In genomic region chr2:173771706-173772105, GRCm38 (mm10) we compare ENCODE assay signal across 13 mouse cellular contexts. TPM values are rescaled to one million over a fixed set of nuclear protein-coding genes. Genes with fewer than 3 reads are reported as not detected.
DNase-seq lines count a peak whose midpoint lies in the region; ATAC-seq and TF ChIP-seq lines count a peak whose summit lies in the region.
"Had no signal": no experiment of that assay in that cellular context is flagged by ENCODE, and none has a peak within 500 bp of the region (broad histone marks: within the 10 kb centered on the region; RNA-seq: fewer than 3 reads in every experiment).

No protein-coding gene starts in this region.

- H3K4me2 ChIP-seq in hindbrain, embryonic 14.5 days (replicated peaks): no peak overlapping the region
- no peak overlapping the region for H3K4me2 ChIP-seq in midbrain, embryonic 13.5 days (replicated peaks)
- H3K4me2 ChIP-seq: neural tube, embryonic 12.5 days had no signal

- 0 out of 2 replicates have a peak overlapping the region, but pooled peaks have one; percentile 26 for H3K27ac ChIP-seq in hindbrain, embryonic 14.5 days
- peak overlapping the region; percentile 51; the same call in 1 of the 2 replicates for H3K27ac ChIP-seq in midbrain, embryonic 13.5 days
- H3K27ac ChIP-seq: neural tube, embryonic 12.5 days had no signal

- H3K36me3 ChIP-seq in hindbrain, embryonic 14.5 days (replicated peaks; ENCODE audit: control insufficient read depth, insufficient read depth): 0 out of 2 replicates have a peak, but pooled peaks cover 3% of the 10 kb centered on the region
- peaks cover 7% of the 10 kb centered on the region; the same call in 1 of the 2 replicates for H3K36me3 ChIP-seq in midbrain, embryonic 13.5 days
- H3K36me3 ChIP-seq: neural tube, embryonic 12.5 days had no signal

- DNase-seq in kidney, postnatal 36 days: peak; percentile 31 to 36
- DNase-seq in kidney, adult 8-10 months: no peak
- DNase-seq in brain, embryonic 14.5 days (ENCODE audit: low read depth): peak; percentile 42
- DNase-seq in hindbrain, embryonic 14.5 days (ENCODE audit: low spot score): no peak
- DNase-seq in thymus, postnatal 14 days: no peak
- DNase-seq in frontal cortex, postnatal 14 days (ENCODE audit: low spot score in 2 of 2): no peak
- DNase-seq: adrenal gland, adult 8-10 months; cerebellum, adult 8-10 months; gastrocnemius, postnatal 10 days; liver, postnatal 0 days had no signal

- 37% methylated on average over 8 of the region's 8 CpGs for WGBS in hindbrain, embryonic 14.5 days
- 41% methylated on average over 8 of the region's 8 CpGs for WGBS in midbrain, embryonic 13.5 days

- TF ChIP-seq CTCF in brain, embryonic 14.5 days (IDR thresholded peaks at IDR 0.05; ENCODE audit: borderline replicate concordance, extremely low read depth, insufficient read depth, insufficient read length): no peak

- peaks cover 54% of the 10 kb centered on the region for H3K4me1 ChIP-seq in hindbrain, embryonic 14.5 days (replicated peaks; ENCODE audit: control insufficient read depth, insufficient read depth, low read length)
- peaks cover 82% of the 10 kb centered on the region for H3K4me1 ChIP-seq in midbrain, embryonic 13.5 days (replicated peaks)

- no peak overlapping the region for H3K9ac ChIP-seq in hindbrain, embryonic 14.5 days
- H3K9ac ChIP-seq in midbrain, embryonic 13.5 days (replicated peaks): no peak overlapping the region
- H3K9ac ChIP-seq: liver, postnatal 0 days; neural tube, embryonic 12.5 days had no signal

- no peak for TF ChIP-seq POLR2A in brain, embryonic 14.5 days (IDR thresholded peaks at IDR 0.05; ENCODE audit: borderline replicate concordance, extremely low read depth, insufficient read depth, insufficient read length, poor library complexity, severe bottlenecking)

- no peak for ATAC-seq in hindbrain, embryonic 14.5 days (ENCODE audit: low FRiP score)
- no peak; the same call in 1 of the 2 replicates for ATAC-seq in midbrain, embryonic 13.5 days
- ATAC-seq: liver, postnatal 0 days had no signal

- H3K9me3 ChIP-seq in hindbrain, embryonic 14.5 days (ENCODE audit: control insufficient read depth, low read length): no peaks in the 10 kb centered on the region
- no peaks in the 10 kb centered on the region for H3K9me3 ChIP-seq in midbrain, embryonic 13.5 days
- H3K9me3 ChIP-seq: neural tube, embryonic 12.5 days had no signal

- H3K4me3 ChIP-seq in hindbrain, embryonic 14.5 days (replicated peaks; ENCODE audit: low read length): no peak overlapping the region
- H3K4me3 ChIP-seq in midbrain, embryonic 13.5 days (replicated peaks): no peak overlapping the region
- H3K4me3 ChIP-seq: neural tube, embryonic 12.5 days had no signal

- no peaks in the 10 kb centered on the region for H3K27me3 ChIP-seq in hindbrain, embryonic 14.5 days (ENCODE audit: control insufficient read depth, insufficient read depth, low read length)
- H3K27me3 ChIP-seq in midbrain, embryonic 13.5 days: no peaks in the 10 kb centered on the region
- H3K27me3 ChIP-seq: neural tube, embryonic 12.5 days had no signal

RNA-seq across cellular contexts. Expression of gene Vapb, which starts 34.4 kb away (rescaled TPM):
- 23.9 and 42.5 TPM in 2 replicates for polyA plus RNA-seq in brain, embryonic 14.5 days (2012; rRNA removed)
- 14.1 and 19.1 TPM in 2 replicates for polyA plus RNA-seq in hindbrain, embryonic 14.5 days (2014; fragmentation: Nextera tagmentation; extraction: Ambion mirVana)
- 12.3 and 13.8 TPM in 2 replicates for polyA plus RNA-seq in midbrain, embryonic 13.5 days (2015; fragmentation: Nextera tagmentation; extraction: Ambion mirVana)

RNA-seq across cellular contexts. Expression of gene 1700010B08Rik, which starts 52.5 kb away (rescaled TPM):
- polyA plus RNA-seq in brain, embryonic 14.5 days (2012; rRNA removed): not detected in 2 replicates
- not detected in 2 replicates for polyA plus RNA-seq in hindbrain, embryonic 14.5 days (2014; fragmentation: Nextera tagmentation; extraction: Ambion mirVana)
- not detected in 2 replicates for polyA plus RNA-seq in midbrain, embryonic 13.5 days (2015; fragmentation: Nextera tagmentation; extraction: Ambion mirVana)
- polyA plus RNA-seq: embryonic facial prominence, embryonic 14.5 days; liver, postnatal 0 days; neural tube, embryonic 12.5 days had no signal

Comparison
In these comparisons a context has a peak if more than half of its experiments do, and no peak if none do; other contexts are left out.
1. DNase-seq: peak in kidney, postnatal 36 days (2 of 2) and brain, embryonic 14.5 days (single experiment); none in kidney, adult 8-10 months (0 of 2), hindbrain, embryonic 14.5 days (single experiment), thymus, postnatal 14 days (single experiment) and frontal cortex, postnatal 14 days (0 of 2).